Mouse (Mus musculus): ENCODE results near the gene Pon3. TPM values are rescaled to one million over a fixed set of nuclear protein-coding genes. Genes with fewer than 3 reads are reported as not detected.
"Not testable (repeated sequence)": the region's sequence is repeated elsewhere in the genome, so short reads cannot be mapped to it uniquely, and the experiment has no call there.

Gene Pon3
- total RNA-seq, 2 experiments from 2014 or later = 31.8 to 42.6 TPM

GRCm38 (mm10) chr6:5262322-5263249 is 6.5 kb upstream of the Pon3 start:
- no peak for DNase-seq
- intact Hi-C loops (cut with DNase I) = no loop called here

DNA sequence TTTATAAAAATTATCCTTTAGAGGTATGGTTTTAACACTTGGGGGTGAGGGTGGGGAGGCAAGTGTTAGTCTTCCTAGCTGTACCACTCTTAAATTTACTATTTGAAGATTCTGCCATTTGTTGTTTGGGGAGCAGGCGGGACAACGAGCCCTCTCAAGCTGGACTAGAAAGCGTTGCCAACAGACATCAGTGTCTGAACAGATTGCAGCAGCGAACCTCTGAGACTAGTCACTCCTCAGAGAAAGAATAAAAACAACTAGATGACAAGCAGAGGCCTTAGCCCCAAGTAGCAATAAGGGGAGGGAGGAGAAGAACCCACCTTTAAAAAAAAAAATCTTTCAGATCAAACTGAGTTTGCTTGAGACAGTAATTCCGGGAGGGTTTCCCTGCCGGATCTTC is 795 bp downstream of the Pon3 start:
- DNase-seq = no peak
- intact Hi-C loops (cut with DNase I) = loop anchor here (5.0 kb wide), 1 partner anchor 127 kb away; the partner anchor contains the start of gene Asb4

- intact Hi-C loops (cut with DNase I) = loop anchor here (5.0 kb wide), 1 partner anchor 127 kb away; the partner anchor contains the start of gene Asb4
- no peak for DNase-seq
Observed at GRCm38 (mm10) chr6:5254869-5255268, 1.2 kb downstream of the Pon3 start.

DNA sequence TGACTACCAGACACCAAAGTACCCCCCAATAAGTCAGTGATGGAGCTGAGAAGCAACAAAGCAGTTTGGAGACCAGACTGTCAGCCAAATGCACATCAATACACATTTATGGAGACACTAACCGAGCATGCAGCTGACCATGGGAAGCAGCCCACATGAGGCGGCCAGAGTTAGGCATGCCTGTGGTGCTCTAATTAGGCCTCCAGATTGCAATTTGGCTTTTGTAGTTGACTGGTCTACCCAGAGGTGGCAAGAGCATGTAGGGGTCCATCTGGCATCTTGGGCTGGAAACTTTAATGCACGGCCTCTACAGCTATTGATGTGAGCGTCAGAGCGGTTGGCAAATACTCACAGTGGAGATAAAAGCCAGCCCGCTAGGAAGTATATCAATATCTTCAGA is 10.2 kb downstream of the Pon3 start:
- DNase-seq = no peak
- intact Hi-C loops (cut with DNase I) = no loop called here

DNA sequence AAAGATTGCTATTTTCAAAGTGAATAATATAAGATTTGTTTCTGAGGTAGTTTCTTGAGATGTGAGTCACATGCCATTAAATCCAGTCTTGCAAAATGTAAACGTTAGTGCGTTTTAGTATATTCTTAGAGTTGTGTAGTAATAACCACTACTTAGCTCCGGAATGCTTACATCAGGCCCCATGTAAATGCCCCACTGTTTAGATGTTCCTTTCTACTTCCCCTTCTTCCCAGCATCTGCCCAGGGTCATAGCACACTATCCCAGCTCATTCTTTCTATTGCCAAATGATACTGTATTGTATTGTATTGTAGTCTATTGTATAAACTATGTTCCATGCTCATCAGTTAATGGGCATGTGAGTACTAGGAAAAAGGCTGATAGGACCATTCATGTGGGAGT is 17.3 kb downstream of the Pon3 start:
- DNase-seq = no peak
- intact Hi-C loops (cut with DNase I) = no loop called here

GRCm38 (mm10) chr6:5237510-5237909 is 18.6 kb downstream of the Pon3 start:
- intact Hi-C loops (cut with DNase I) = no loop called here
- DNase-seq = no peak

- intact Hi-C loops (cut with DNase I) = no loop called here
Observed at GRCm38 (mm10) chr6:5236843-5237371, 19.2 kb downstream of the Pon3 start.

DNA sequence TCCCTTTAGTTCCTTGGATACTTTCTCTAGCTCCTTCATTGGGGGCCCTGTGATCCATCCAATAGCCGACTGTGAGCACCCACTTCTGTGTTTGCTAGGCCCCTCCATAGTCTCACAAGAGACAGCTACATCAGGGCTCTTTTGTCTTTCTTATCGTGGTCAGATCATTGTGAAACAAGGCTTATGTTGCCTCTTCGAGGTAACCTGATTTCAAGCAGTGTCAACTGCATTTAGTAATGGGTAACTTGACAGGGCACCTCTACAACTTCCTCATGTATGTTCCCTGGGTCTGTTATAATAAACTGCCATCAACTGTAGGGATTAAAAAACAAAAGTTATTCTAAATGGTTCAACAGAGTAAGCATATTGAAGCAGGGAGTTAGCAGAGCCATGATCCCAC is 21.5 kb downstream of the Pon3 start:
- DNase-seq = no peak
- intact Hi-C loops (cut with DNase I) = no loop called here

More at GRCm38 (mm10) chr6:5236843-5237371, 19.2 kb downstream of the Pon3 start:
- DNase-seq = no peak

- intact Hi-C loops (cut with DNase I) = no loop called here
- no peak for DNase-seq
Observed at GRCm38 (mm10) chr6:5233812-5234211, 22.3 kb downstream of the Pon3 start.

DNA sequence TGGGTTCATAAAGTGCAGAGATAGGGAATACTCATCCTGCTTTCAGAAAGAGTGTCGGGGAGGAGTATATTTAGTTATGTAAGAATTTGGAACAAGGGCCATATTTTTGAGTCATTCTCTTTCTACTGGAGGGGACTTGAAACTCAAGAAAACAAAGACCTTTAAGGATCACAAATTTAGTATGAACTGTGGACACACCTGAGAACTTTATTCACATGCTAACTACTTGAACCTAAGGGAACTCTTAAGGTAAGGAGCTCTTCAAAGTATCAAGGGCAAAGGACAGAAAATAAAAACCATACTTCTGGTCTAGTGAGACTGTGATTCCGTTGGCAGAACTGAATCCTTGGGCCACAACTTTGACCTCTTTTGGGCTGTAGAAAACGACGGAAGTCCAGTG is 24.1 kb downstream of the Pon3 start:
- DNase-seq = no peak
- intact Hi-C loops (cut with DNase I) = no loop called here

GRCm38 (mm10) chr6:5230261-5230660 is 25.8 kb downstream of the Pon3 start:
- intact Hi-C loops (cut with DNase I) = no loop called here
- no peak for DNase-seq

DNA sequence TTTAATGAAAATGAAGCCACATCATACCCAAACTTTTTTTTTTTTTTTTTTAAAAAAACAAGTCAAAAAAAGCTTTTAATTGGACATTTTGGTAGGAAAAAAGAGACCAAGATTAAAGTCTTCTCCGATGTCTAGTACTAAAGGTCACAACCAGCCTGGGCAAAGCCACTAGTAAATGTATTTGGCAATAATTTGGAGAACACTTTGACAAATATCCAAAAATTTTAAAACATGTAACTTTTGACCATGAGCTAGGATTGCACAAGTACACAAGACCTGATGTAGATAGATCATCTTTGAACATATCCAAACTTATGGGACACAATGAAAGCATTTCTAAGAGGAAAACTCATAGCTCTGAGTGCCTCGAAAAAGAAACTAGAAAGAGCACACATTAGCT is 32.5 kb downstream of the Pon3 start:
- intact Hi-C loops (cut with DNase I); DNase-seq: not testable (repeated sequence)

- DNase-seq = no peak
- intact Hi-C loops (cut with DNase I) = no loop called here
Observed at GRCm38 (mm10) chr6:5222080-5222479, 34.0 kb downstream of the Pon3 start.

GRCm38 (mm10) chr6:5218190-5218589 is 37.9 kb downstream of the Pon3 start:
- intact Hi-C loops (cut with DNase I) = no loop called here
- DNase-seq = no peak

- no peak for DNase-seq
Observed at GRCm38 (mm10) chr6:5207817-5208216, 48.3 kb downstream of the Pon3 start.

GRCm38 (mm10) chr6:5199916-5200315 is 56.2 kb downstream of the Pon3 start:
- DNase-seq = no peak
- intact Hi-C loops (cut with DNase I) = no loop called here

More at GRCm38 (mm10) chr6:5207817-5208216, 48.3 kb downstream of the Pon3 start:
- intact Hi-C loops (cut with DNase I) = no loop called here

- intact Hi-C loops (cut with DNase I) = no loop called here
Observed at GRCm38 (mm10) chr6:5199376-5199905, 56.6 kb downstream of the Pon3 start.

DNA sequence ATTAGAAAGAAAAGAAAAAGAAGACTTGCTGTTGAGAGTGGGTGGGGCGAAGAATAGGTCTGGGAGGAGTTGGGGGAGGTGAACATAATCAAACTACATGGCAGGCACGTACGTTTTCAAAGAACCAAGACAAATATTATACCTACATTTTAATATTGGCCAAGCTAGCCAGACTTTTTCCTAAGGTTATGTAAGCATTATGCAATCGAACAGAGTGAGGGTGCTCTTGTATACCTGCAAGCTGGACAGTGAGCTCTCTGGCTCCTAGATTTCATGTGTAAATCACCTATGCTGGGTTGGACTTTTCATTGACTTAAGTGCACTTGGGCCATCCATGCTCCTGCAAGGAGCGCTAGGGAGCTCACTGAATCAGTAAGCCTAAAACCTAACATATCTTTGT is 57.5 kb downstream of the Pon3 start:
- intact Hi-C loops (cut with DNase I) = no loop called here
- DNase-seq = no peak

More at GRCm38 (mm10) chr6:5199376-5199905, 56.6 kb downstream of the Pon3 start:
- DNase-seq = no peak

GRCm38 (mm10) chr6:5193693-5194092 is 62.4 kb downstream of the Pon3 start, which contains the start of gene Pon1:
Pon1 (minus strand) TSS chr6:5193946.
- no peak for DNase-seq
- intact Hi-C loops (cut with DNase I) = no loop called here

- DNase-seq = no peak
- intact Hi-C loops (cut with DNase I) = no loop called here
Observed at GRCm38 (mm10) chr6:5190761-5191160, 65.3 kb downstream of the Pon3 start.

GRCm38 (mm10) chr6:5189507-5189906 is 66.6 kb downstream of the Pon3 start:
- DNase-seq = no peak
- intact Hi-C loops (cut with DNase I) = no loop called here
